Mouse (Mus musculus) small intestine, adult 2 months (tissue): ENCODE measurements around the gene Slc38a1.

ENCODE experiments used
- CTCF ChIP-seq: fragments of 200-500 bp; IDR thresholded peaks from 2 replicates; pipeline ENCODE4 v1.5.1; 2012; ENCODE audit warnings: low read depth, mild to moderate bottlenecking, control low read depth, inconsistent platforms, low read length, moderate library complexity, mixed read lengths; ENCODE audit not compliant: insufficient replicate concordance, insufficient read length; ENCODE audit errors: extremely low read depth
- POLR2A ChIP-seq: fragments of 200-500 bp; IDR thresholded peaks from 2 replicates; pipeline ENCODE4 v1.6.1; 2012; ENCODE audit warnings: low read depth, mild to moderate bottlenecking, control low read depth, inconsistent platforms, low read length, moderate library complexity

DNA sequence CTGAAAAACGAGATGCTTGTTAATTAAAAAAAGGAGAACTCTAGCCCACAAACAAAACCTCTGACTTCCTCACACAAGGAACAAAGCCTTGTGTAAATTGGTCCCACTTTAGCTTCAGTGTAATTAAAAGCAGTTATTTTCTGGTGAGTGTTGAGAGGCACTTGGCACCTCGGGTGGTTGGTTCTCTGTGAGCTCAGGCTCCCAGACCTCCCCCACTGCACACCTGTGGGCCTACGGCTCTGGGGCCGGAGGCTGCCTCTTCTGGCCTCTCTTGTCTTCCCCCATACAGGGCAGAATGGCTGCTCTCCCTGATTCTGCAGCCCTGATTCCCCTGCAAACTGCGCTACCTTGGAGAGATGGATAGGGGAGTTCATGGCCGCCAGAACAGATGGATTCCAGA is 49.3 kb downstream of the Slc38a1 start:
- TF ChIP-seq CTCF (no peak), POLR2A (no peak)
